Mouse (Mus musculus) neural tube, embryonic 14.5 days (tissue): Measurements from ENCODE around the gene Frmd6. TPM values are rescaled to one million over a fixed set of nuclear protein-coding genes. Genes with fewer than 3 reads are reported as not detected.

Experiments
- ATAC-seq: fragments of 200-750 bp; cut with Nextera tagmentation; 2 replicates; pipeline ENCODE4 v1.8.0; 2017; ENCODE audit warnings: low read depth, mild to moderate bottlenecking, moderate TSS enrichment, moderate library complexity
- H3K27ac ChIP-seq: fragments of 300-500 bp; sonication (generic); 2 replicates; pipeline ENCODE4 v1.5.1; 2014; ENCODE audit warnings: low read depth, mild to moderate bottlenecking, control low read depth, low read length, moderate library complexity, mixed read lengths
- H3K27me3 ChIP-seq: fragments of 300-500 bp; sonication (generic); 2 replicates; pipeline ENCODE4 v1.6.1; 2014; ENCODE audit warnings: low read length; ENCODE audit not compliant: control insufficient read depth, insufficient read depth
- H3K36me3 ChIP-seq: fragments of 300-500 bp; sonication (generic); 2 replicates; pipeline ENCODE4 v1.6.1; 2014; ENCODE audit warnings: low read length, mixed read lengths; ENCODE audit not compliant: control insufficient read depth, insufficient read depth
- H3K4me1 ChIP-seq: fragments of 300-500 bp; sonication (generic); 2 replicates; pipeline ENCODE4 v1.6.1; 2014; ENCODE audit warnings: low read length; ENCODE audit not compliant: control insufficient read depth, insufficient read depth
- H3K4me2 ChIP-seq: fragments of 300-500 bp; sonication (generic); 2 replicates; pipeline ENCODE4 v1.6.1; 2014; ENCODE audit warnings: mild to moderate bottlenecking, low read depth, low read length, control low read depth
- H3K4me3 ChIP-seq: fragments of 300-500 bp; sonication (generic); 2 replicates; pipeline ENCODE4 v1.5.1; 2014; ENCODE audit warnings: low read depth, low read length, control low read depth, mixed read lengths
- H3K9ac ChIP-seq: fragments of 300-500 bp; sonication (generic); replicated peaks from 2 replicates; pipeline ENCODE4 v1.6.1; 2014; ENCODE audit warnings: low read depth, mild to moderate bottlenecking, control low read depth, low read length, mixed read lengths
- H3K9me3 ChIP-seq: fragments of 300-500 bp; sonication (generic); 2 replicates; pipeline ENCODE4 v1.6.1; 2016; ENCODE audit warnings: low read length; ENCODE audit not compliant: control insufficient read depth
- WGBS: fragments of 180-500 bp; shearing (Covaris S2); extraction: QIAGEN DNeasy Blood & Tissue Kit; methylation state at CpG from one replicate; pipeline ENCODE4 v1.1.7; 2014; 5-methylcytosine and 5-hydroxymethylcytosine counted together
- polyA plus RNA-seq: library from polyadenylated mRNA; unstranded; fragments of >200 nt; fragmentation: Nextera tagmentation; extraction: Ambion mirVana; gene quantifications from 2 replicates; pipeline ENCODE4 v1.2.1, GENCODE M21; 2014

Frmd6 gene
- polyA plus RNA-seq, 1 experiment from 2014 or later, result 7.3 TPM

GRCm38 (mm10) chr12:70784240-70784705, 41.0 kb upstream of the Frmd6 start:
- 42% methylated on average over 6 of the region's 6 CpGs for WGBS
- H3K4me3 ChIP-seq, result no peak overlapping the region
- 0 out of 2 replicates have a peak overlapping the region, but pooled peaks have one; percentile 28 for H3K4me2 ChIP-seq
- H3K27ac ChIP-seq, result no peak overlapping the region
- H3K27me3 ChIP-seq, result no peaks in the 10 kb centered on the region
- H3K36me3 ChIP-seq, result no peaks in the 10 kb centered on the region
- H3K4me1 ChIP-seq, result no peaks in the 10 kb centered on the region; the same call in 1 of the 2 replicates
- H3K9ac ChIP-seq, result no peak overlapping the region
- H3K9me3 ChIP-seq, result no peaks in the 10 kb centered on the region
- ATAC-seq, result no peak

DNA sequence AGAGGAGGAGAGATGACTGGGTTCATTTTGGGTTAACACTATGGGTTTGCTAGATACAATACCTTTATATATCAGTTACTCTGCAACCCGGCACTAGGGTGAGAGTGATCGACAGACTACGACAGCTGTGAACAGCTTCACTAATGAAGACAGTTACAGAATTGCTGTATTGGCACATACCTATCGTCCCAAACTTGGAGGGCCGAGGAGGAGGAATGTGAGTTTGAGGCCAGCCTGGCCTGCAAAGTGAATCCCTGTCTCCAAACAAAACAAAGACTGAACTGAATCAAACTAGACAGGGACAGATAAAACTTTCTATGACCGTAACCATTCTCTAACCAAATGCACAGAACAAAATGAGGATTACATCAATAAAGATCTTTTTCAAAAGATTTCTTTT, 36.0 kb upstream of the Frmd6 start:
- Histone ChIP-seq H3K27me3 (no peaks in the 10 kb centered on the region), H3K27ac (no peak overlapping the region), H3K4me1 (no peaks in the 10 kb centered on the region), H3K9ac (no peak overlapping the region), H3K4me3 (no peak overlapping the region), H3K4me2 (no peak overlapping the region), H3K36me3 (no peaks in the 10 kb centered on the region), H3K9me3 (no peaks in the 10 kb centered on the region)
- 88% methylated on average over 6 of the region's 6 CpGs for WGBS
- no peak for ATAC-seq

- Histone ChIP-seq H3K9ac (no peak overlapping the region), H3K36me3 (no peaks in the 10 kb centered on the region), H3K27me3 (no peaks in the 10 kb centered on the region), H3K4me1 (no peaks in the 10 kb centered on the region; the same call in 1 of the 2 replicates), H3K27ac (no peak overlapping the region), H3K9me3 (no peaks in the 10 kb centered on the region), H3K4me2 (no peak overlapping the region), H3K4me3 (no peak overlapping the region)
- 89% methylated on average over 6 of the region's 6 CpGs for WGBS
- no peak for ATAC-seq
Observed at GRCm38 (mm10) chr12:70793291-70793690, 32.0 kb upstream of the Frmd6 start.

DNA sequence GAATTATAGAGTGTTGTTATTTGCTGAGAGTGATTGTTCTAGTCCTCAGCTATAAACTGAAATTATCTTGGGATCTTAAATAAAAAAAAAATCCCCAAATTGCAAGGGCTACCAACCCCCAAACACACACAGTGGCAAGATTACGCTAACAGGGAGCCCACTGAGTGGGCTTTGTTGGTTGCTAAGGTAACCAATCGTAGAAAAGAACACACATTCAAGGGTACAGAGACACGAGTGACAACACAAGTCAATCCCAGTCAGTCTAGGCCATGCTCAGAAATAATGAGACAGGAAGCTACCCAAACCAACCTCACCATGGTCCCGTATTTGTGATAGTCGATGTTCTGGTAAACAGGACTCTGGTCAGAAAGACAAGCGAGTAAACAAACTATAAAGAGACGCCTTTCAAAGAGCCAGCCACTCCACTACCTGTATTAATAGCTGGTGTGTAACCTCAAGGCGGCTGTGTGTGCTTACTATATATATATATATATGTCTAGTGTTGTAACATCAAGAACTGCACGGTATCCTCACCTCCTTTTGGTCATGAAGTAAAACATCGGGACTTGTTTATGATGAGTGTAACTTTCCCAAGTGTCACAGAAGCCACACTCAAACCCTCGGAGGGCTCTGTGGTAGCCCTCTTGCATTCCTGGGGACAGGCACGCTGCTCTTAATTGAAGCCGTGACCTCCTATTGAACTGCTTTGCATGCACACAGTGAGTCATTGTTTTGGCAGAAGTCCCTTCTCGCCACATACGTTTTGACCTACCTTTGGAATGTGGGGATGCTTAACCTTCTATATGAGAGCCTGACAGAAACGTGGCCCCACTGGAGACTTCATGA, 30.5 kb upstream of the Frmd6 start:
- Histone ChIP-seq H3K36me3 (no peaks in the 10 kb centered on the region), H3K4me2 (no peak overlapping the region), H3K9ac (no peak overlapping the region), H3K4me3 (no peak overlapping the region), H3K4me1 (no peaks in the 10 kb centered on the region; the same call in 1 of the 2 replicates), H3K9me3 (no peaks in the 10 kb centered on the region), H3K27me3 (no peaks in the 10 kb centered on the region), H3K27ac (no peak overlapping the region)
- ATAC-seq, result no peak
- 40% methylated on average over 16 of the region's 16 CpGs for WGBS

GRCm38 (mm10) chr12:70795389-70795711, 30.0 kb upstream of the Frmd6 start:
- no peaks in the 10 kb centered on the region for H3K9me3 ChIP-seq
- H3K9ac ChIP-seq, result no peak overlapping the region
- no peaks in the 10 kb centered on the region for H3K27me3 ChIP-seq
- no peak overlapping the region for H3K4me3 ChIP-seq
- no peak overlapping the region for H3K27ac ChIP-seq
- WGBS, result 88% methylated on average over 3 of the region's 3 CpGs
- H3K4me2 ChIP-seq, result no peak overlapping the region
- H3K36me3 ChIP-seq, result no peaks in the 10 kb centered on the region
- H3K4me1 ChIP-seq, result no peaks in the 10 kb centered on the region; the same call in 1 of the 2 replicates
- ATAC-seq, result no peak

- Histone ChIP-seq H3K27me3 (no peaks in the 10 kb centered on the region), H3K9ac (no peak overlapping the region), H3K27ac (no peak overlapping the region), H3K36me3 (no peaks in the 10 kb centered on the region), H3K4me2 (no peak overlapping the region), H3K4me1 (no peaks in the 10 kb centered on the region; the same call in 1 of the 2 replicates), H3K4me3 (no peak overlapping the region), H3K9me3 (no peaks in the 10 kb centered on the region)
- no peak for ATAC-seq
- WGBS, result 59% methylated on average over 8 of the region's 8 CpGs
Observed at GRCm38 (mm10) chr12:70798496-70798895, 26.8 kb upstream of the Frmd6 start.

GRCm38 (mm10) chr12:70799231-70800002, 25.9 kb upstream of the Frmd6 start:
- H3K4me1 ChIP-seq, result no peaks in the 10 kb centered on the region; the same call in 1 of the 2 replicates
- no peaks in the 10 kb centered on the region for H3K9me3 ChIP-seq
- ATAC-seq, result no peak
- H3K27me3 ChIP-seq, result no peaks in the 10 kb centered on the region
- no peaks in the 10 kb centered on the region for H3K36me3 ChIP-seq
- 40% methylated on average over 19 of the region's 19 CpGs for WGBS
- no peak overlapping the region for H3K4me2 ChIP-seq
- H3K9ac ChIP-seq, result no peak overlapping the region
- no peak overlapping the region for H3K4me3 ChIP-seq
- no peak overlapping the region for H3K27ac ChIP-seq

DNA sequence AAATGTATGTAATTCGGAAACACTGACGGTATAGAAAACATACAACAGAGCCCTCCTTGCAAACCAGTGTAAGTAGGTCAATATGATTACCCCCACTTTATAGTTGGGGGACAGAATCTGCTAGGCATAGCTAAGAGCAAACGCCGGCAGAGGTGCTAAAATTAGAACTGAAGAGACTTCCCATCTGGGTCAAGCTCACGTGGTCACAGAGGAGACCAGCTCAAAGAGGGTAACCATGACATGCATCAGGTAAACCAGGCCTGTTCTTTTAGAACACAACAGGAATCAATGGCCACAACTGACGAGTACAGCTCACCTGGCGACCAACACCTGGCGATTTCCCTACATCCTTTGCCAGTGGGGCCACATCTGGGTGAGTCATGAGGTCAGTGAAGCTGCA, 25.2 kb upstream of the Frmd6 start:
- ATAC-seq, result no peak
- H3K36me3 ChIP-seq, result no peaks in the 10 kb centered on the region
- no peak overlapping the region for H3K4me3 ChIP-seq
- no peak overlapping the region for H3K4me2 ChIP-seq
- H3K27ac ChIP-seq, result no peak overlapping the region
- WGBS, result 87% methylated on average over 8 of the region's 8 CpGs
- H3K9me3 ChIP-seq, result no peaks in the 10 kb centered on the region
- no peaks in the 10 kb centered on the region for H3K27me3 ChIP-seq
- H3K4me1 ChIP-seq, result no peaks in the 10 kb centered on the region
- H3K9ac ChIP-seq, result no peak overlapping the region

- Histone ChIP-seq H3K27ac (no peak overlapping the region), H3K4me2 (no peak overlapping the region), H3K4me1 (no peaks in the 10 kb centered on the region), H3K4me3 (no peak overlapping the region), H3K27me3 (no peaks in the 10 kb centered on the region), H3K36me3 (no peaks in the 10 kb centered on the region), H3K9ac (no peak overlapping the region), H3K9me3 (no peaks in the 10 kb centered on the region)
- no peak for ATAC-seq
- 83% methylated on average over 8 of the region's 8 CpGs for WGBS
Observed at GRCm38 (mm10) chr12:70801361-70801760, 24.0 kb upstream of the Frmd6 start.
